Mouse (Mus musculus) intestine, postnatal 0 days (tissue): ENCODE data around the gene Ncstn. TPM values are rescaled to one million over a fixed set of nuclear protein-coding genes. Genes with fewer than 3 reads are reported as not detected.

Experiments used
- ATAC-seq: fragments of 200-750 bp; cut with Nextera tagmentation; 2 replicates; pipeline ENCODE4 v1.8.0; 2017; ENCODE audit warnings: mild to moderate bottlenecking, moderate TSS enrichment, moderate library complexity
- H3K27ac ChIP-seq: fragments of 300-500 bp; sonication (generic); 2 replicates; pipeline ENCODE4 v1.5.1; 2014; ENCODE audit warnings: mild to moderate bottlenecking, low read depth, low read length, moderate library complexity
- H3K27me3 ChIP-seq: fragments of 300-500 bp; sonication (generic); replicated peaks from 2 replicates; pipeline ENCODE4 v1.6.1; 2014; ENCODE audit warnings: low read length, mixed read lengths; ENCODE audit not compliant: control insufficient read depth, insufficient read depth
- H3K36me3 ChIP-seq: fragments of 300-500 bp; sonication (generic); 2 replicates; pipeline ENCODE4 v1.6.1; 2014; ENCODE audit warnings: mild to moderate bottlenecking, moderate library complexity; ENCODE audit not compliant: control insufficient read depth, insufficient read depth
- H3K4me1 ChIP-seq: fragments of 300-500 bp; sonication (generic); replicated peaks from 2 replicates; pipeline ENCODE4 v1.6.1; 2014; ENCODE audit warnings: antibody characterized with exemption, low read length, mixed read lengths; ENCODE audit not compliant: control insufficient read depth, insufficient read depth
- H3K4me2 ChIP-seq: fragments of 300-500 bp; sonication (generic); replicated peaks from 2 replicates; pipeline ENCODE4 v1.6.1; 2014; ENCODE audit warnings: low read depth, mild to moderate bottlenecking, moderate library complexity
- H3K4me3 ChIP-seq: fragments of 300-500 bp; sonication (generic); 2 replicates; pipeline ENCODE4 v1.5.1; 2014; ENCODE audit warnings: low read depth, low read length
- H3K9ac ChIP-seq: fragments of 300-500 bp; sonication (generic); 2 replicates; pipeline ENCODE4 v1.6.1; 2014; ENCODE audit warnings: mild to moderate bottlenecking, low read depth, low read length
- H3K9me3 ChIP-seq: fragments of 300-500 bp; sonication (generic); 2 replicates; pipeline ENCODE4 v1.6.1; 2016; ENCODE audit warnings: mixed run types; ENCODE audit not compliant: control insufficient read depth
- CTCF ChIP-seq: sonication (generic); IDR thresholded peaks from 2 replicates; pipeline ENCODE4 v1.5.1; 2016; ENCODE audit warnings: low read depth, mild to moderate bottlenecking, control low read depth, antibody characterized with exemption, moderate library complexity
- WGBS: fragments of 180-500 bp; shearing (Covaris S2); extraction: QIAGEN DNeasy Blood & Tissue Kit; methylation state at CpG from one replicate; pipeline ENCODE4 v1.1.7; 2014; 5-methylcytosine and 5-hydroxymethylcytosine counted together
- polyA plus RNA-seq: library from polyadenylated mRNA; unstranded; fragments of >200 nt; fragmentation: Nextera tagmentation; extraction: Ambion mirVana; gene quantifications from 2 replicates; pipeline ENCODE4 v1.2.1, GENCODE M21; 2015

The Ncstn gene
- polyA plus RNA-seq, 1 experiment from 2014 or later = 110 TPM

DNA sequence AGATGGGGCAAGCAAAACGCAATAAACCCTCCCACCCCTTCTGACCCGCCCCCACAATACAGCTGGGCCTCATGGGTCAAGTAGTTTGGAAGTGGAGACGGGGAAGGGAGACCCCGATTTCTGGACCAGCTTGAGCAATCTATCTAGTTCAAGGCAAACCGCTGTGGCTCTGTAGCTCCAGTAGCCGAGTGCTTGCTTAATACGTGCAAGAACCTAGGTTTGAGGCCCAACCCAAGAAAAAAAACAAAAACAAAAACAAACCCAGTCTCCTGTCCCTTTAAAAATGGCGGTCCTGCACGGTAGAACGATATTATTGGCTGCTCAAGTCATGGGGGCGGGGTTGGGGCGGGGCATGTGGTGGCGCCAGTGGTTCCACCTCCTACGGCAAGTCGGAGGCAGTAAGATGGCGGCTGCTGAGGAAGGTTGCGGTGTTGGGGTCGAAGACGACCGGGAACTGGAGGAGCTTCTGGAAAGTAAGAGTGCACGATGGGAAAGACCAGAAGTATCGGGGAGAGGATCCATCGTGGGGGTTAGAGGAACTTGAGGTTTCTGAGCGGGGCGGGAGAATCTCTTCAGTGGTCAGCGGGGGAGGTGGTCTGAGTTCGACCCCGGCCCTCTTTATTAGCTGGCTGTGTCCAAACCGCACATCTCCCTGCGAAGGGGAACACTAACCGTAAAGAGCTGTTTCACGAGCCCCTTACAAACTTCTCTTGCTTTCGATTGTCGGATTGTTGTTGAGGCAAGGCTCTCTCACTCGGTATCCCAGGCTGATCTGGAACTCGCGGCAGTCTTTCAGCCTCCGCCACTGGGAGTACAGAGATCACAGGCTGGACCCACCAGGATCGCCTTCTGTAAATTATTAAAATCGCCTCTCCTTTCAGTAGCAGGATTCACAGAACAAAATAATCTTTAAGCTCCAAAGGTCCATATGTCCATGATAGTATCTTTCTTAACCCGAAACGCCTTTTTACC lies 44.1 kb upstream of the Ncstn start, which contains the start of gene Pex19:
Gene Pex19 (plus strand): TSS at position 380 of the 972 bp plus-strand sequence.
- no peak for TF ChIP-seq CTCF
- H3K36me3 ChIP-seq = peaks cover 48% of the 10 kb centered on the region
- no peaks in the 10 kb centered on the region for H3K9me3 ChIP-seq
- peak; percentile 91 for ATAC-seq
- H3K27me3 ChIP-seq = no peaks in the 10 kb centered on the region
- peak within 1 kb of the TSS; percentile 83 for H3K27ac ChIP-seq
- peak within 1 kb of the TSS; percentile 83 for H3K4me2 ChIP-seq
- H3K4me1 ChIP-seq = peaks cover 4% of the 10 kb centered on the region; the same call in 1 of the 2 replicates
- H3K9ac ChIP-seq = peak within 1 kb of the TSS; percentile 78
- under 1% methylated on average over 42 of the region's 42 CpGs for WGBS
- H3K4me3 ChIP-seq = peak within 1 kb of the TSS; percentile 69

DNA sequence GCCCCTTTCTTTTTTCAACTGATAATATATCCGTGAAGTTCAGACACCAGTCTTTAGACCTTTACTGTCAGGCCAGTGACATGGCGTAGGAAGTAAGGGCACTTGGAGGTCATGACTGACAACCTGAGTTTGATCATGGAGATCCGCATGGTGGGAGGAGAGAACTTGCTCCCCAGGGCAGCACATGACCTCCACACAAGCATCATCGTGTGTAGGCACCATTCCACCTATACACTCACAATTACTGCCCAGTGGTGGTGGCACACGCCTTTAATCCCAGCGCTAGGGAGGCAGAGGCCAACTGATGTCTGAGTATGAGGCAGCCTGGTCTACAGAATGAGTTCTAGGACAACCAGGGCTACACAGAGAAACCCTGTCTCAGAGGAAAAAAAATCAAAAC lies 42.0 kb upstream of the Ncstn start:
- H3K36me3 ChIP-seq = peaks cover 50% of the 10 kb centered on the region
- H3K9ac ChIP-seq = no peak overlapping the region
- H3K4me3 ChIP-seq = no peak overlapping the region
- no peaks in the 10 kb centered on the region for H3K9me3 ChIP-seq
- no peak overlapping the region for H3K4me2 ChIP-seq
- WGBS = 78% methylated on average over 6 of the region's 6 CpGs
- peaks cover 4% of the 10 kb centered on the region; the same call in 1 of the 2 replicates for H3K4me1 ChIP-seq
- ATAC-seq = no peak
- no peaks in the 10 kb centered on the region for H3K27me3 ChIP-seq
- no peak for TF ChIP-seq CTCF
- H3K27ac ChIP-seq = no peak overlapping the region

DNA sequence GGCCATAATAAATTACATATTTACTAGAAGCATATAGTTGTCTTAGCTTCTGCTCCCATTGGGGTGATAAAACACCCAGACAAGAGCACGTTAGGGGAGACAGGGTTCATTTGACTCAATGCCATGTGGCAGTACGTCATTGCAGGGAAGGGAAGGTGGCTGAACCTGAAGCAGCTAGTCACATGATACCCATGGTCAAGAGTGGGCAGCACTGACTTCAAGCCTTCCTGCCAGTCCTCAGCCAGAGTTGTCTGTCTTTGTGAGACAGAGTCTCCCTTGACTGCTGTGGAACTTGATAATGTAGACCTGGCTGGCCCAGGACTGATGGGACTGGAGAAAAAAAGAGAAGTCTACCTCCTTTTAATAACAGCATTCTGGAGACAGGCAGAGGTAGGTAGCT lies 40.1 kb upstream of the Ncstn start:
- no peak for ATAC-seq

DNA sequence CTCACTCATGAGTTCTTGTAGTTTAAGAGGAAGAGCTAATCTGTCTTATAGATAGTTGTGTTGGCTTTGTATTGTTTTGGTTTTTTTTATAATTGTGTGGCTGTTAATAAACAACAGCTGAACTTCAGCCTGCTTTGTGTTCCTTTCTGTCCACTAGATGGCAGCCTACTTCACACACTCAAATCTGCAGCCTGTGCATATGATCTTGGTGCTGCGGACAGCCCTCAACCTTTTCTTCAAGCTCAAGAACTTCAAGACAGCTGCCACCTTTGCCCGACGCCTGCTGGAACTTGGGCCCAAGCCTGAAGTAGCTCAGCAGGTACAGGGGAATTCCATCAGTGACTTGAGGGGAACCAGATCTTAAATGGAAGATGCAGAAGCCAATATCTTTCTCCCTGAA lies 37.1 kb upstream of the Ncstn start:
- no peaks in the 10 kb centered on the region for H3K9me3 ChIP-seq
- H3K27ac ChIP-seq = no peak overlapping the region
- TF ChIP-seq CTCF = peak; percentile 89
- no peak overlapping the region for H3K4me3 ChIP-seq
- no peaks in the 10 kb centered on the region for H3K27me3 ChIP-seq
- no peak for ATAC-seq
- H3K9ac ChIP-seq = no peak overlapping the region
- H3K4me2 ChIP-seq = no peak overlapping the region
- H3K36me3 ChIP-seq = peaks cover 90% of the 10 kb centered on the region
- H3K4me1 ChIP-seq = no peaks in the 10 kb centered on the region
- 46% methylated on average over 3 of the region's 3 CpGs for WGBS

More for the DNA sequence above, 40.1 kb upstream of the Ncstn start:
- peaks cover 61% of the 10 kb centered on the region for H3K36me3 ChIP-seq
- H3K4me2 ChIP-seq = no peak overlapping the region
- peaks cover 4% of the 10 kb centered on the region; the same call in 1 of the 2 replicates for H3K4me1 ChIP-seq
- H3K27ac ChIP-seq = no peak overlapping the region
- H3K4me3 ChIP-seq = no peak overlapping the region
- no peak overlapping the region for H3K9ac ChIP-seq
- H3K9me3 ChIP-seq = no peaks in the 10 kb centered on the region
- no peaks in the 10 kb centered on the region for H3K27me3 ChIP-seq
- TF ChIP-seq CTCF = no peak
- WGBS = 66% methylated on average over 2 of the region's 2 CpGs

DNA sequence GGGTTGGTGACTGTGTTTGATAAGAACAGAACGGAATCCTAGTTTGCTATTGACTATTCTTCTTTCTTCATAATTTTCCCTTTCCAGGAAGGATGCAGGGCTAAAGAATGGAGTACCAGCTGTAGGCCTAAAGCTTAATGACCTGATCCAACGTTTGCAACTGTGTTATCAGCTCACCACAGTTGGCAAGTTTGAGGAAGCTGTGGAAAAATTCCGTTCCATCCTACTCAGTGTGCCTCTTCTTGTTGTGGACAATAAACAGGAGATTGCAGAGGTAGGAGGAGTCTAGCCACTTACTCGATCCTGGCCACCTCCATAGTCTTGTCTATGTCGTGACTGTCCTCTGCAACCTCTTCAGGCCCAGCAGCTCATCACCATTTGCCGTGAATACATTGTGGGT lies 36.5 kb upstream of the Ncstn start:
- H3K36me3 ChIP-seq = peaks cover 96% of the 10 kb centered on the region
- ATAC-seq = no peak

DNA sequence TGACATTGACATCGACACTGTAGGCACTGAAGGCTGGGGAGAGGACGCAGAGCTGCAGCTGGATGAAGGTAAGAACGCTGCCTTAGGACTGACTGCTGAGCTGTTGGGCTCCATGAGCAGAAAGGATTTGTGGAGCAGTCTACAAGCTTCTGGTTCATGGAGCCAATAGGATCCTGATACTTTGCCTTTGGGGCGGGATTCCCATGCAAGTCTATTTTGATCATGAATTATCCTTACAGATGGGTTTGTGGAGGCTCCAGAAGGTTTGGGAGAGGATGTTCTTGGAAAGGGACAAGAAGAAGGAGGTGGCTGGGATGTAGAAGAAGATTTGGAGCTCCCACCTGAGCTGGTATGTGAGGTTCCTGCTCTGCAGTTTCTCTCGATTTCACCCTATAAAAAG lies 34.4 kb upstream of the Ncstn start:
- H3K36me3 ChIP-seq = peaks cover 99% of the 10 kb centered on the region
- no peaks in the 10 kb centered on the region for H3K27me3 ChIP-seq
- H3K9me3 ChIP-seq = no peaks in the 10 kb centered on the region
- H3K4me3 ChIP-seq = no peak overlapping the region
- no peak overlapping the region for H3K27ac ChIP-seq
- H3K9ac ChIP-seq = no peak overlapping the region
- 90% methylated on average over 5 of the region's 5 CpGs for WGBS
- no peak overlapping the region for H3K4me2 ChIP-seq
- no peaks in the 10 kb centered on the region for H3K4me1 ChIP-seq
- TF ChIP-seq CTCF = no peak
- no peak for ATAC-seq

More for the DNA sequence above, 36.5 kb upstream of the Ncstn start:
- Histone ChIP-seq H3K4me2 (no peak overlapping the region), H3K9ac (no peak overlapping the region), H3K4me3 (no peak overlapping the region), H3K27me3 (no peaks in the 10 kb centered on the region), H3K27ac (no peak overlapping the region), H3K9me3 (no peaks in the 10 kb centered on the region), H3K4me1 (no peaks in the 10 kb centered on the region)
- TF ChIP-seq CTCF = no peak
- 66% methylated on average over 6 of the region's 6 CpGs for WGBS
